Mouse (Mus musculus) c-Kit-positive CD71-negative TER-119-negative erythroid progenitor cells, embryonic 14.5 days (primary cell): ENCODE measurements around the gene Qtrt1.

Experiments used
- DNase-seq: peaks from one replicate; pipeline ENCODE4 v3.0.0-alpha.2; 2013; ENCODE audit warnings: low read depth

Gene Qtrt1

DNA sequence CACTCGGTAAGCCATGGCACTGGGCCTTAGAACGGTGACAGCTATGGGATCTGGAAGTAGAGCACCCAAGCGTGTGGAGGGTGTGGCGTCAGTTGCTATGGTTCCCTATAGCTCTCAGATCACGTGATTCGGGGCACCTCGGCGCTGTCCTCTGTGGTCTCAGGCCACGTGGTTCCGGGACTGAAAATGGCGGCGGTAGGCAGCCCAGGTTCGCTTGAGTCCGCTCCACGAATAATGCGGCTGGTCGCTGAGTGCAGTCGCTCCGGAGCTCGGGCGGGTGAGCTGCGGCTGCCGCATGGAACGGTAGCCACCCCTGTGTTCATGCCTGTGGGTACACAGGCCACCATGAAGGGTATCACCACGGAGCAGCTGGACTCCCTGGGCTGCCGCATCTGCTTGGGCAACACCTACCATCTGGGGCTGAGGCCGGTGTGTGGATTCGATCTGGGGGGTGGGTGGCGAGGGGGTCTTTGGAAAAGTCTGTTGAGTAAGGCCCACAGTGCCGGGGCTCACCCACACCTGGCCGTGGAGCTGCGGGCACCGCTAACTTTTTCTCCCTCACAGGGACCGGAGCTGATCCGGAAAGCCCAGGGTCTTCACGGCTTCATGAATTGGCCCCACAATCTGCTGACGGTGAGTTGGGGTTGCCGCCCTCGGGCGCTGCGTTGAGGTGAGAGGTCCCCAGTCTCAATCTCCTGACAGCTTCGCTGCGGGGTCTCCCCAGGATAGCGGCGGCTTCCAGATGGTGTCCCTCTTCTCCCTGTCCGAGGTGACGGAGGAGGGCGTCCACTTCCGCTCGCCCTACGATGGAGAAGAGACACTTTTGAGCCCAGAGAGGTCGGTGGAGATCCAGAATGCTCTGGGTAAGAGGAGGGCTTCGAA is at the start of gene Qtrt1:
Gene Qtrt1 (plus strand): TSS at position 169 of the 882 bp plus-strand sequence.
- DNase-seq, result peak; percentile 85

- DNase-seq, result peak; percentile 70
These were observed 45.0 kb upstream of the Qtrt1 start for GRCm38 (mm10) chr9:21366541-21367220.

GRCm38 (mm10) chr9:21367357-21368111 is 44.1 kb upstream of the Qtrt1 start, which contains the start of gene Ilf3:
Gene Ilf3, plus strand, starts transcription at chr9:21367871.
- DNase-seq, result peak; percentile 99

DNA sequence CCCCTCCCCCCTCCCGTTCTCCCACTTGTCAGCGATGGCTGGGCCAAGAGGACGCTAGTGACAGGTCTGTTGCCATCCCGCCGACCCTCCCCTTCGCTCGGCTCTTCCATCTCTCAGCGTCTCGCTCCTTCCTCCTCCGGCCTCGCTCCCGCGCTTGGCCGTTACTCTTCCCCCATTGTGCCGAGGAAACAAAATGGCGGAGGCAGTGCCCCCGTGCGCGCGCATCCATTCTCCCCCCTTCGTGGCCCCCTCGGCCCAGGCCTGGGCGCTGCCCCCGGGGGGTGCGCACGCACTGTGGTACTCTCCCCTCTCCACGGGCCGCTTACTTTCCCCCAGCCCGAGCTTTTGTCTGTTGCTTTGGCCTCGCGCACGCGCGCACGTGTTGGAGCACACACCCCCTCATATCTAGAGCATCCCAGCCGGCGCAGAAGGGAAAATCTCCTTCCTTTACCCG is 43.5 kb upstream of the Qtrt1 start:
- DNase-seq, result peak; percentile 63

- no peak for DNase-seq
These were observed 42.6 kb upstream of the Qtrt1 start for GRCm38 (mm10) chr9:21369080-21369479.

DNA sequence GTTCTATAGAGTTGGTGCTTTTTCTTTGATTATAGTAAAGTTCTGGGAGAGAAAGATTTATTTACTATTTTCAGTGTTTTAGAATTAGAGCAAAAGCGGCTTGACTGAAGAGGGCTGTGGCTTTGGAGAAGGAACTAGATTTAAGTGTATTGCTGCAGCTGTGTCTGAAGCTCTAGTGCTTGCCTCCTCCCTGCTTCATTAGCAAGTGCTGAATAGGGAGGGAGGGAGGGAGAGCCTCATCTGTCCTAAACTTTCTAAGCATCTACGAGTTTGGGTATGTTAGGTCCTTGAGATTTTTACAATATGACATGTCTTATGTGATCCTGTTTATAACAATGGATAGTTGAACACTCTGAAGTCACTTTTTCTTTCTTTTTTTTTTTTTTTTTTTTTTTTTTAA is 40.8 kb upstream of the Qtrt1 start:
- DNase-seq, result no peak

- no peak for DNase-seq
These were observed 39.1 kb upstream of the Qtrt1 start for GRCm38 (mm10) chr9:21372508-21372907.

GRCm38 (mm10) chr9:21379195-21379594 is 32.4 kb upstream of the Qtrt1 start:
- no peak for DNase-seq

DNA sequence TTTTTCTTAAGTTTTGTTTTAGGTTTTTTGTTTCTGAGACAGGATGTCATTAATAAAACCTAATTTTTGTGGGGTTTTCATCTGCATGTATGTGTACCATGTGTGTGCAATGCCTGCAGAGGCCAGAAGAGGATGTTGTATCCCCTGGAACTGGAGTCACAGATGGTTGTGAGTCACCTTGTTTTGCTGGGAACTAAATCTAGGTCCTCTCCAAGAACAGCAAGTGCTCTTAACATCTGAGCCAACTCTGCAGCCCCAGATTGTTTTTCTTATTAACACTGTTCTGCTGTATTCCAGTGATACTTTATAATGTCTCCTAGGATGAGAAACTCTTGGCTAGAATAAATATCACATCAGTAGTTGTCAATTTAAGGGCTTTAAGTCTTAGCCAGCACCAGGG is 30.8 kb upstream of the Qtrt1 start:
- DNase-seq, result no peak

DNA sequence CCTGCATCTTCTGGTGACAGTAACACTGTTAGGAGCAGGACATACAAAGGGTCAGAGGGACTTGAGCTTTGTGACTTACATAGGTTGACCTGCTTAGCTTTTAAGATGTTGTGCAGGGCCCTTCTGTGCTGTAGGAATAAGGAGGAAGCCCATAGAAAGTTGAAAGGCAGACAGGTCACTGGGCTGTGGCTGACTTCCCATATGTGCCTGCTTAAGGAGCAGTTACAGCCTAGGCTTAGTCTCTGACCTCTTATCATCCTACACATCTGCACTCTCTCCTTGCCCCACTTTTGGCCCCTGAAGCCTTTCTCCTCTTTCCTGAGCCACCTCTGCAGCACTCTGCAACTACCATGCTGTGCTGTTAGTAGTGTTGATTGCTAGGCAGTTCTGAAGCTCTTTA is 27.7 kb upstream of the Qtrt1 start:
- DNase-seq, result no peak

GRCm38 (mm10) chr9:21392646-21393175 is 18.9 kb upstream of the Qtrt1 start:
- DNase-seq, result no peak

DNA sequence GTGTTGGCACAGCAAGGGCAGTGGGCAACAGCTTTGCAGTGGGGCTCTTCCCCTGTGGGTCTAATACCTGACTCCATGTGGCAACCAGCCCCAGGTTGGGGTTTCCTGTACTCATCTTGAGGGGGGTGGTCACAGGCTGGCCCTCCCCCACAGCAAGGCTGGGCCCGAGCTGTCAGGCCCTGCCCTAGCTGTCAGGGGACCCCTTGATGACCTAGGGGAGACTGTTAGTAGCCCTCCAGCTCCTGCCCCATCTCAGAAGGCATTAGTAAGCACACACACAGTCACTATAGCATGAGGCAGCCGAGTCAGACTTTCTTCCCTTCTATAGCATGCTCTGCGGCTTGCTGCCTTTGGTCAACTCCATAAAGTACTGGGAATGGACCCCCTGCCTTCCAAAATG is 15.9 kb upstream of the Qtrt1 start:
- no peak for DNase-seq

DNA sequence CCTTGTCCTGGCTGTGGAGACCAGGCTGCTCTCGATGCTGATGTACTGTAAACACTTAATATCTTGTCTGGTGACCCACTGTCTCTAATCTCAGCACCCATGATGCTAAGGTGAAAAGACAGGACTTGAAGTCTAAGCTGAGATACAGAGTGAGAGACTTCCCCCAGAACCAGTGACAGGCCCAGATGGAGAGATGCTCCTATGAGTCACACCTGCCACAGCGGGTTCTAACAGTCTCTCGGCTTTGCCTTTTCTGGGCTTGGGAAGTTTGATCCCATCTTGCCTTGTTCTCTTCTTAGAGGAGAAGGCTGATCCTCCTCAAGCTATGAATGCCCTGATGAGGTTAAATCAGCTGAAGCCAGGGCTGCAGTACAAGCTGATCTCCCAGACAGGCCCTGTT is 14.5 kb upstream of the Qtrt1 start:
- DNase-seq, result no peak

- DNase-seq, result no peak
These were observed 10.6 kb upstream of the Qtrt1 start for GRCm38 (mm10) chr9:21401042-21401441.

DNA sequence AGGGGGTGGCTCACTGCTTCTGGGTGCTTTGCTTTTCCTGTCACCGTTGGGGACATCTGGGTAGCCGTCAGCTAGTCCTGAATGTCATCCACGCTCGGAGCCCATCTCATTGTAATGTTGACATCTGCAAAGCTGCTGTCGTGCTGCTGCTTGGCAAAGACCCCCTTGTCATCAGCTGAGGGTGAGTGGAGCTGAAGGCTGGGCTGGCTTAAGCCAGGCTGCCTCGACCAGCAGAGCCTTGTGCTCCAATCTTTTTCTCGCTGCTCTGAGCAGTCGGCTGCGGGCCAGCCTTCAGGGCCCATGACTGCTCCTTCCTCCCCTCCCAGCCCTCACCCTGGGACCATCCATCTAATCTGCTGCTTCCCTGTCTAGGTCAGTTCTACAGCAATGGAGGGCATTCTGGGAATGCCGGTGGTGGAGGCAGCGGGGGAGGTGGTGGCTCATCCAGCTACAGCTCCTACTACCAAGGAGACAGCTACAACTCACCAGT is 8.8 kb upstream of the Qtrt1 start:
- no peak for DNase-seq

GRCm38 (mm10) chr9:21403745-21404144 is 7.9 kb upstream of the Qtrt1 start:
- DNase-seq, result no peak

- no peak for DNase-seq
These were observed 6.1 kb upstream of the Qtrt1 start for GRCm38 (mm10) chr9:21405525-21405924.

DNA sequence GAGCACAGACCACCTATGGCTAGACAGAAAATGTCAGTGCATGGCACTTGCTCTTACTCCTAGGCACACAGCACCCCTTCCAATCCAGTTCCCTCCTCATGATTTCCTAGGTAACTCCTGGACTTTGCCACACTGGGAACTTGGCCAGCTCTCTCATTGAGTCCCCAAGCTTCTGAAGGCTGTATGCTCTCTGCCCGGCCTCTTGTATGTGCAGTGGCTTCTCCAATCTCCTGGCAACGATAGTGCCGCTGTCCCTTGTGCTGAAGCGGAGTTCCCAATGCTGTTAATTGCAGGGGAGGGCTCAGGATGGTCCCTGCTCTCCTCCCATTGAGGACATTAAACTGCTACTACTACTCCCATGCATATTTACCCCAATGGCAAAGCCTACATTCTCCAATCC is 3.7 kb upstream of the Qtrt1 start:
- no peak for DNase-seq

DNA sequence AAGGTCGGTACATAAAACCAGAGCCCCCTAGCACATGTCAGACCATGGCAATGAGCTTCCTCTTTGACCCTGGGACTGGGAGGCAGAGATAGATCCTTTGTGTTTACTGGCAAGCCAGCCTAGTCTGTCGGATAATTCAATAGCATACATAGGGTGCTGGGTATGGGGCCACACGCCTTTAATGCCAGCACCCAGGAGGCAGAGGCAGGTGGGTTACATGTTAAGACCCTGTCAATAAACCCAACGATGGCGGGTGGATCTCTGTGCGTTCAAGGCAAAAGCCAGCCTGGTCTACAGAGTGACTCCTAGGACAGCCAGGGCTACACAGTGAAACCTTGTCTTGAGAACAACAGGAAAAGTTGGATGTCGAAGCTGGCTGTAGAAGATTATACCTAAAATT is 3.0 kb upstream of the Qtrt1 start:
- no peak for DNase-seq

GRCm38 (mm10) chr9:21409592-21410317 is 1.9 kb upstream of the Qtrt1 start:
- DNase-seq, result peak; percentile 82

DNA sequence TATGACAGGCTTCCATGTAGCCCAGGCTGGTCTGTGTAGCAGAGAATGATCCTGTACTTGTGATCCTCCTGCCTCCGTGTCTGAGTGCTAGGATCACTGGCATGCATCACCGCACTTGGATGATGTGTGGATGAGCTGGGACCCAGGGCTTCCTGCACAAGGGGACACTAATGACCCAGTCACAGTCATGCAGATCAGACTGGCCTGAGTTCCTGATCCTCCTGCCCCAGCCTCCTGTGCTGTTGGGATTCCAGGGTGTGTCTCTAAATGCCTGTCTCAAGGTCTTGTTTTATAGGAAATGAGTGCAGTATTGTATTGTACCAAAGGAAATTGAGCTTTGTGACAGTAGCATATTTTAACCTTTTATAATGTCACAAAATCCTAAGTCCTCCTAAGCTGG is 6.2 kb downstream of the Qtrt1 start:
- DNase-seq, result no peak
